Comparison of ENCODE assay signal across 8 mouse cellular contexts in genomic region chr19:56723331-56724125, GRCm38 (mm10). TPM values are rescaled to one million over a fixed set of nuclear protein-coding genes. Genes with fewer than 3 reads are reported as not detected.
DNase-seq lines count a peak whose midpoint lies in the region; ATAC-seq and TF ChIP-seq lines count a peak whose summit lies in the region.

No protein-coding gene starts in this region.

- H3K27ac ChIP-seq in embryonic facial prominence, embryonic 12.5 days: no peak overlapping the region
- peak overlapping the region; percentile 95 for H3K27ac ChIP-seq in heart, postnatal 0 days (ENCODE audit: low read depth)
- H3K27ac ChIP-seq in stomach, embryonic 15.5 days: 0 out of 2 replicates have a peak overlapping the region, but pooled peaks have one; percentile 8
- no peak overlapping the region for H3K27ac ChIP-seq in cerebellum, adult 2 months (ENCODE audit: insufficient read depth, low read length)

- 0 out of 2 replicates have a peak, but pooled peaks have one; percentile 25 for ATAC-seq in embryonic facial prominence, embryonic 12.5 days (ENCODE audit: insufficient number of reproducible peaks, insufficient read depth, low FRiP score, low TSS enrichment)
- ATAC-seq in heart, postnatal 0 days (ENCODE audit: insufficient read depth, low read depth): 0 out of 2 replicates have a peak, but pooled peaks have one; percentile 12
- peak; percentile 50; the same call in 1 of the 2 replicates for ATAC-seq in stomach, embryonic 15.5 days (ENCODE audit: insufficient read depth, low FRiP score, low read depth)

- no peak for TF ChIP-seq CTCF in heart, postnatal 0 days (IDR thresholded peaks at IDR 0.05; ENCODE audit: low read depth)
- no peak for TF ChIP-seq CTCF in cerebellum, adult 2 months (IDR thresholded peaks at IDR 0.05; ENCODE audit: borderline replicate concordance, insufficient read depth, low read depth, low read length)

- peak overlapping the region; percentile 61 for H3K4me3 ChIP-seq in embryonic facial prominence, embryonic 12.5 days
- H3K4me3 ChIP-seq in heart, postnatal 0 days (ENCODE audit: low read depth, low read length): peak overlapping the region; percentile 86
- peak overlapping the region; percentile 91 for H3K4me3 ChIP-seq in megakaryocyte, embryonic 14.5 days (replicated peaks)
- H3K4me3 ChIP-seq in stomach, embryonic 15.5 days (replicated peaks): peak overlapping the region; percentile 57
- no peak overlapping the region for H3K4me3 ChIP-seq in cerebellum, adult 2 months (replicated peaks; ENCODE audit: insufficient read depth, low read depth, low read length)

- TF ChIP-seq POLR2A in cerebellum, adult 2 months (IDR thresholded peaks at IDR 0.05; ENCODE audit: borderline replicate concordance, insufficient read depth, low read length): no peak

- H3K27me3 ChIP-seq in embryonic facial prominence, embryonic 12.5 days: peaks cover 74% of the 10 kb centered on the region
- H3K27me3 ChIP-seq in heart, postnatal 0 days (ENCODE audit: control insufficient read depth, insufficient read depth, low read length): peaks cover 19% of the 10 kb centered on the region; the same call in 1 of the 2 replicates
- H3K27me3 ChIP-seq in megakaryocyte, embryonic 14.5 days (replicated peaks): peaks cover 94% of the 10 kb centered on the region
- H3K27me3 ChIP-seq in stomach, embryonic 15.5 days (replicated peaks): peaks cover 46% of the 10 kb centered on the region
- peaks cover 5% of the 10 kb centered on the region; the same call in 1 of the 2 replicates for H3K27me3 ChIP-seq in cerebellum, adult 2 months (ENCODE audit: control insufficient read depth, insufficient read depth, low read length)

- peaks cover 31% of the 10 kb centered on the region for H3K4me1 ChIP-seq in embryonic facial prominence, embryonic 12.5 days
- H3K4me1 ChIP-seq in heart, postnatal 0 days (ENCODE audit: control insufficient read depth, insufficient read depth): peaks cover 9% of the 10 kb centered on the region
- peaks cover 42% of the 10 kb centered on the region for H3K4me1 ChIP-seq in megakaryocyte, embryonic 14.5 days
- H3K4me1 ChIP-seq in stomach, embryonic 15.5 days: peaks cover 37% of the 10 kb centered on the region
- no peaks in the 10 kb centered on the region; the same call in 1 of the 2 replicates for H3K4me1 ChIP-seq in cerebellum, adult 2 months (ENCODE audit: control insufficient read depth, insufficient read depth, low read length)

- DNase-seq in spleen, postnatal 36 days (ENCODE audit: low spot score in 2 of 2): peak; percentile 8 to 14
- no peak for DNase-seq in spleen, adult 12 weeks (ENCODE audit: low spot score)
- no peak for DNase-seq in heart, postnatal 0 days (ENCODE audit: low spot score)
- DNase-seq in layer of hippocampus, postnatal 36 days: peak; percentile 48 to 56
- DNase-seq in cerebellum, adult 2 months: no peak

- H3K36me3 ChIP-seq in embryonic facial prominence, embryonic 12.5 days: no peaks in the 10 kb centered on the region
- no peaks in the 10 kb centered on the region for H3K36me3 ChIP-seq in heart, postnatal 0 days (replicated peaks; ENCODE audit: control insufficient read depth, insufficient read depth, low read length)
- no peaks in the 10 kb centered on the region for H3K36me3 ChIP-seq in megakaryocyte, embryonic 14.5 days (replicated peaks; ENCODE audit: low read length)
- no peaks in the 10 kb centered on the region for H3K36me3 ChIP-seq in stomach, embryonic 15.5 days

- TF ChIP-seq EP300 in heart, postnatal 0 days (IDR thresholded peaks at IDR 0.05; ENCODE audit: low read depth): no peak

- peak overlapping the region; percentile 99 for H3K4me2 ChIP-seq in embryonic facial prominence, embryonic 12.5 days (replicated peaks)
- H3K4me2 ChIP-seq in heart, postnatal 0 days (ENCODE audit: low read depth, low read length): peak overlapping the region; percentile 88
- peak overlapping the region; percentile 92 for H3K4me2 ChIP-seq in stomach, embryonic 15.5 days

- WGBS in embryonic facial prominence, embryonic 12.5 days: under 1% methylated on average over 71 of the region's 71 CpGs
- under 1% methylated on average over 71 of the region's 71 CpGs for WGBS in heart, postnatal 0 days
- WGBS in stomach, embryonic 15.5 days: under 1% methylated on average over 71 of the region's 71 CpGs
- under 1% methylated on average over 71 of the region's 71 CpGs for WGBS in cerebellum, adult 2 months

- no peaks in the 10 kb centered on the region for H3K9me3 ChIP-seq in embryonic facial prominence, embryonic 12.5 days
- H3K9me3 ChIP-seq in heart, postnatal 0 days (replicated peaks; ENCODE audit: control insufficient read depth, low read length): no peaks in the 10 kb centered on the region
- no peaks in the 10 kb centered on the region for H3K9me3 ChIP-seq in megakaryocyte, embryonic 14.5 days
- no peaks in the 10 kb centered on the region for H3K9me3 ChIP-seq in stomach, embryonic 15.5 days

- H3K9ac ChIP-seq in embryonic facial prominence, embryonic 12.5 days: peak overlapping the region; percentile 53
- H3K9ac ChIP-seq in heart, postnatal 0 days (replicated peaks; ENCODE audit: low read depth, low read length): peak overlapping the region; percentile 93
- H3K9ac ChIP-seq in stomach, embryonic 15.5 days: peak overlapping the region; percentile 43; the same call in 1 of the 2 replicates

RNA-seq across cellular contexts. Expression of gene Adrb1, which starts 1.5 kb away (rescaled TPM):
- 1.2 and 1.5 TPM in 2 replicates for polyA plus RNA-seq in embryonic facial prominence, embryonic 12.5 days (2016; fragmentation: Nextera tagmentation; extraction: Ambion mirVana)
- total RNA-seq in heart, postnatal 0 days (2014; rRNA removed; ENCODE audit: low replicate concordance): 30.2 and 31.3 TPM in 2 replicates
- polyA plus RNA-seq in heart, postnatal 0 days (2015; fragmentation: Nextera tagmentation; extraction: Ambion mirVana): 10.9 and 11.7 TPM in 2 replicates
- 10 to 100 TPM; 18.4 to 20.4 TPM for total RNA-seq in layer of hippocampus, postnatal 36 days (2021)
- polyA plus RNA-seq in megakaryocyte, embryonic 14.5 days (2012; ENCODE audit: insufficient read depth, low replicate concordance): not detected in 2 replicates
- 0.93 and 1.2 TPM in 2 replicates for polyA plus RNA-seq in stomach, embryonic 15.5 days (2015; fragmentation: Nextera tagmentation; extraction: Ambion mirVana)
- polyA plus RNA-seq in cerebellum, adult 2 months (2012; rRNA removed): 4.0 and 4.1 TPM in 2 replicates

Comparison
In these comparisons a context has a peak if more than half of its experiments do, and no peak if none do; other contexts are left out.
1. DNase-seq: peak in spleen, postnatal 36 days (2 of 2) and layer of hippocampus, postnatal 36 days (2 of 2); none in spleen, adult 12 weeks (single experiment), heart, postnatal 0 days (single experiment) and cerebellum, adult 2 months (0 of 2).
2. H3K27ac ChIP-seq: peak in heart, postnatal 0 days (single experiment) and stomach, embryonic 15.5 days (single experiment); none in embryonic facial prominence, embryonic 12.5 days (single experiment) and cerebellum, adult 2 months (single experiment).
3. H3K9ac ChIP-seq: peak in every context shown above with its lines; median percentile 93 in heart, postnatal 0 days; 53 in embryonic facial prominence, embryonic 12.5 days; 43 in stomach, embryonic 15.5 days.
4. Peak in every context shown above with its lines, with median percentiles within 50 percentile points of each other: ATAC-seq and H3K4me2 ChIP-seq.